Mouse (Mus musculus) MEL (cell line): ENCODE measurements around the gene Agfg2.

ENCODE experiments used
- CTCF ChIP-seq, 3 experiments: IDR thresholded peaks in 2 of 3; conservative IDR thresholded peaks in 1 of 3; 2 replicates each; pipeline ENCODE4 v1.5.1; 2011 to 2012; ENCODE audit warnings: low read length in 3 of 3, low read depth in 2 of 3, mild to moderate bottlenecking in 2 of 3, improper control_type of control experiment in 1 of 3, inconsistent platforms in 1 of 3, mixed read lengths in 1 of 3, moderate library complexity in 1 of 3; ENCODE audit not compliant: control insufficient read depth in 1 of 3, insufficient read depth in 1 of 3, poor library complexity in 1 of 3, severe bottlenecking in 1 of 3
- ZC3H11A ChIP-seq: IDR thresholded peaks from 2 replicates; pipeline ENCODE4 v1.6.1; 2012; ENCODE audit warnings: low read depth, mild to moderate bottlenecking, inconsistent platforms, low read length, improper control_type of control experiment
- ZKSCAN1 ChIP-seq: IDR thresholded peaks from 2 replicates; pipeline ENCODE4 v1.6.1; 2012; ENCODE audit warnings: low read depth, mild to moderate bottlenecking, inconsistent platforms, low read length, improper control_type of control experiment, moderate library complexity

- TF ChIP-seq ZC3H11A = no peak
- TF ChIP-seq ZKSCAN1 = no peak
- no peak for TF ChIP-seq CTCF (IDR thresholded peaks at IDR 0.05 in 2 of 3, conservative IDR thresholded peaks at IDR 0.05 in 1 of 3; ENCODE audit: control insufficient read depth in 1 of 3, insufficient read depth in 1 of 3, low read depth in 2 of 3, low read length in 3 of 3, poor library complexity in 1 of 3, severe bottlenecking in 1 of 3)
Observed at GRCm38 (mm10) chr5:137677859-137678258, 6.7 kb downstream of the Agfg2 start.
